Mouse (Mus musculus): ENCODE data around the gene Rnf121. TPM values are rescaled to one million over a fixed set of nuclear protein-coding genes. Genes with fewer than 3 reads are reported as not detected.

Rnf121 gene
- polyA plus RNA-seq, 1 experiment from 2014 or later = 33.3 TPM

DNA sequence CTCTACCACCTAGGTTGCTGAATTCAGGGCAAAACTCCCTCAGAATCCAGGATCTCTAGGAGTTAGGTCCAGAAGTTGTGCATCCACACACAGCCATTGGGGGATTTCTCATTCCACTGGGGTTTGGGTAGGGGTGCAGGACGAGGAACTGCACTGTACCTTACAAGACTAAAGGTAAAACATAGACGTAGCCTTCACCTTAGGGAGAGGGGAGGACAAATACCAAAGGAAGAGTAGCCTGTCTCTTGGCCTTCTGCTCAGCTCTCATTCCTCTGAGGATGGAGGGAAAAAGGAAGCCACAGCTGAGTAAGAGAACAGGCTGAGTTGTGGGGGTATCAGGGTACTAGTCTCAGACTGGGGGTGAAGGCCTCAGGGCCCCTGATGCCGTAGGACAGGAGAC lies 46.7 kb downstream of the Rnf121 start, which contains the start of gene Il18bp:
Gene Il18bp, minus strand, starts transcription at position 101 of the 400 bp plus-strand sequence.
- WGBS = 80% methylated on average over 3 of the region's 3 CpGs
- Histone ChIP-seq H3K9me3 (no peaks in the 10 kb centered on the region), H3K4me3 (no peak within 1 kb of the TSS), H3K27me3 (no peaks in the 10 kb centered on the region), H3K9ac (no peak within 1 kb of the TSS), H3K27ac (no peak within 1 kb of the TSS), H3K4me2 (no peak within 1 kb of the TSS), H3K4me1 (no peaks in the 10 kb centered on the region), H3K36me3 (peaks cover 96% of the 10 kb centered on the region)
- ATAC-seq (ENCODE audit: insufficient number of reproducible peaks, insufficient read depth, low FRiP score, low TSS enrichment, low read depth) = no peak

DNA sequence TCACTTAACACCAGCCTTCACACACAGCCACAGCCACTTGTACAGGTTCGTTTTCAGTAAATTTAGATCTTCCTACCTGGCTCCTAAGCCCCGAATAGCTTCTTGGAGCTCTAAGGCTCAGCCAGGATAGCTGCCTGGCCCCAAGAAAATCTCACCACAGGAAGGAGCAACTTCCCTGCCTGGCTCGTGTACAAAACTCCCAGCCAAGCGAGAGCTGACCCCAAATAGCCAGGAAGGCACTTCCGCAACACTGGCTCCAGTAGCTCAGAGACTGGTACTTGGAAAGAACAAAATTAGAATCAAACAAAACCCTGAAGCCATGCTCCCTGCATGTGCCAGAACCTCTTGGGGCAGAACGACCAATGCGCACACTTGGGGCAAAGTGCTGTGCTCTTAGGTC lies 47.2 kb downstream of the Rnf121 start:
- Histone ChIP-seq H3K9ac (no peak overlapping the region), H3K4me3 (no peak overlapping the region), H3K36me3 (peaks cover 96% of the 10 kb centered on the region), H3K4me1 (no peaks in the 10 kb centered on the region), H3K27ac (no peak overlapping the region), H3K27me3 (no peaks in the 10 kb centered on the region), H3K9me3 (no peaks in the 10 kb centered on the region), H3K4me2 (no peak overlapping the region)
- WGBS = 83% methylated on average over 7 of the region's 7 CpGs
- no peak for ATAC-seq (ENCODE audit: insufficient number of reproducible peaks, insufficient read depth, low FRiP score, low TSS enrichment, low read depth)

GRCm38 (mm10) chr7:102017452-102017851 lies 47.8 kb downstream of the Rnf121 start:
- Histone ChIP-seq H3K4me3 (no peak overlapping the region), H3K36me3 (peaks cover 96% of the 10 kb centered on the region), H3K27me3 (no peaks in the 10 kb centered on the region), H3K9me3 (no peaks in the 10 kb centered on the region), H3K27ac (no peak overlapping the region), H3K4me2 (no peak overlapping the region), H3K4me1 (no peaks in the 10 kb centered on the region), H3K9ac (no peak overlapping the region)
- 82% methylated on average over 5 of the region's 5 CpGs for WGBS
- ATAC-seq (ENCODE audit: insufficient number of reproducible peaks, insufficient read depth, low FRiP score, low TSS enrichment, low read depth) = no peak

DNA sequence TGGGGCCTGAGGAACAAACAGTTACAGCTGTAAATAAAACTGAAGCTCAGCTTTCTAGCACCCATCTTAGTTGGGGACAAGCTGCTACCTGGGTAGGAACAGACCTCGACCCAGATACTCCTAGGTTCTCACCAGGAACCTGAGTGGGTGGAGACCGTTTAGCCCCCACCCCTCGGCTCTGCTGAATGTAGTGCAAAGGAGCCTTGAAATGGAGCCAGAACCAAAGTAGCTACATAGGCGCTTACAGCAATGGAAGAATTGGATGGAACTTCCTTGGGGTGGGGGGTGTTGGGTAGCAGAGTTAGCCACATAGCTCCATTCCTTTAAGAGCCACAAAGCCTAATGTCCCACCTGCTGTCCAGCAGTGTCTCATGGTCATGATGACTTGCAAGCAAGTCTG lies 48.3 kb downstream of the Rnf121 start:
- no peak overlapping the region for H3K9ac ChIP-seq
- no peak overlapping the region for H3K4me3 ChIP-seq
- no peaks in the 10 kb centered on the region for H3K27me3 ChIP-seq
- no peaks in the 10 kb centered on the region for H3K4me1 ChIP-seq
- WGBS = 86% methylated on average over 4 of the region's 4 CpGs
- no peaks in the 10 kb centered on the region for H3K9me3 ChIP-seq
- H3K36me3 ChIP-seq = peaks cover 96% of the 10 kb centered on the region
- H3K4me2 ChIP-seq = no peak overlapping the region
- no peak for ATAC-seq (ENCODE audit: insufficient number of reproducible peaks, insufficient read depth, low FRiP score, low TSS enrichment, low read depth)
- H3K27ac ChIP-seq = no peak overlapping the region

GRCm38 (mm10) chr7:102014995-102015394 lies 50.3 kb downstream of the Rnf121 start:
- Histone ChIP-seq H3K27ac (no peak overlapping the region), H3K9ac (no peak overlapping the region), H3K9me3 (no peaks in the 10 kb centered on the region), H3K36me3 (peaks cover 98% of the 10 kb centered on the region), H3K4me2 (no peak overlapping the region), H3K4me3 (no peak overlapping the region), H3K4me1 (no peaks in the 10 kb centered on the region), H3K27me3 (no peaks in the 10 kb centered on the region)
- WGBS = 81% methylated on average over 2 of the region's 2 CpGs
- ATAC-seq (ENCODE audit: insufficient number of reproducible peaks, insufficient read depth, low FRiP score, low TSS enrichment, low read depth) = no peak

GRCm38 (mm10) chr7:102013416-102013815 lies 51.9 kb downstream of the Rnf121 start:
- Histone ChIP-seq H3K4me2 (no peak overlapping the region), H3K27ac (no peak overlapping the region), H3K27me3 (no peaks in the 10 kb centered on the region), H3K36me3 (peaks cover 100% of the 10 kb centered on the region), H3K9me3 (no peaks in the 10 kb centered on the region), H3K4me3 (no peak overlapping the region), H3K4me1 (no peaks in the 10 kb centered on the region), H3K9ac (no peak overlapping the region)
- 91% methylated on average over 8 of the region's 8 CpGs for WGBS
- no peak for ATAC-seq (ENCODE audit: insufficient number of reproducible peaks, insufficient read depth, low FRiP score, low TSS enrichment, low read depth)

DNA sequence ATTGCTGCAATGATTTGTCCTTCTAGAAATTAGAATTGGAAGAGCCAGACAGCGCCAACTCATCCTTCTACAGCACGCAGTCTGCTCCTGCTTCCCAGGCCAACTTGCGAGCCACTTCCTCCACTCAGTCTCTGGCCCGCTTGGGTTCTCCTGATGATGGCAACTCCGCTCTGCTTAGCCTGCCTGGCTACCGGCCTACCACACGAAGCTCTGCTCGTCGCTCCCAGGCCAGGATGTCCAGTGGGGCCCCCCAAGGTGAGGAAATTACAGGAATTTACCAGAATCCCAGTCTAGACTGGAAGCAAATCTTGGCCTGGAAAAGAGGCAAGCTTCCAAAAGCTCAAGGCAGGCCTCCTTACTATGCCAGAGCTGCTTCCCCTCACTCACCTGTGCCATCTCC lies 53.4 kb downstream of the Rnf121 start:
- Histone ChIP-seq H3K4me2 (no peak overlapping the region), H3K36me3 (peaks cover 100% of the 10 kb centered on the region)
- WGBS = 93% methylated on average over 9 of the region's 9 CpGs

DNA sequence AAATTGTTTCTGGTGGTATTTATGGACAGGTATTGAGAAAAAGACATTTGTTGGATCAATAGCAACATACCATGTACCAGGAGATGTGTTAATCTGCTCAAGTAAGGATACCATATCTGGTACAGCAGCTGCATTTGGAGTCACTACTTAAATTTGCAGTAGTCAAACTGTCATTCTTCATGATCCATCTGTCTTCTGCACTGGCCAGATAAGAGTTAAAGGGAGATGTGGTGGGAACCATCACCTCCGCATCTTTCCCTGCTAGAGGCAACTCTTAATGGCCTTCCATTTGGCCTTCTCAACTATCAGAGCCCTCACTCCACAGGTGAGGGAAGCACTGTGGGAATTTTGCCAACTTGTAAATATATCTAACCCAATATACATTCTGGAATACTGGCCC lies 58.7 kb downstream of the Rnf121 start:
- no peak for ATAC-seq (ENCODE audit: insufficient number of reproducible peaks, insufficient read depth, low FRiP score, low TSS enrichment, low read depth)
- Histone ChIP-seq H3K9me3 (no peaks in the 10 kb centered on the region), H3K36me3 (peaks cover 96% of the 10 kb centered on the region), H3K4me1 (0 out of 2 replicates have a peak, but pooled peaks cover 3% of the 10 kb centered on the region), H3K9ac (no peak overlapping the region), H3K27ac (no peak overlapping the region), H3K4me3 (no peak overlapping the region), H3K4me2 (no peak overlapping the region), H3K27me3 (no peaks in the 10 kb centered on the region)
- WGBS = 77% methylated on average over 1 of the region's 1 CpGs

More for the DNA sequence above, 53.4 kb downstream of the Rnf121 start:
- no peak overlapping the region for H3K9ac ChIP-seq
- no peaks in the 10 kb centered on the region for H3K27me3 ChIP-seq
- H3K4me1 ChIP-seq = no peaks in the 10 kb centered on the region
- ATAC-seq (ENCODE audit: insufficient number of reproducible peaks, insufficient read depth, low FRiP score, low TSS enrichment, low read depth) = no peak
- H3K27ac ChIP-seq = no peak overlapping the region
- H3K9me3 ChIP-seq = no peaks in the 10 kb centered on the region
- H3K4me3 ChIP-seq = no peak overlapping the region

DNA sequence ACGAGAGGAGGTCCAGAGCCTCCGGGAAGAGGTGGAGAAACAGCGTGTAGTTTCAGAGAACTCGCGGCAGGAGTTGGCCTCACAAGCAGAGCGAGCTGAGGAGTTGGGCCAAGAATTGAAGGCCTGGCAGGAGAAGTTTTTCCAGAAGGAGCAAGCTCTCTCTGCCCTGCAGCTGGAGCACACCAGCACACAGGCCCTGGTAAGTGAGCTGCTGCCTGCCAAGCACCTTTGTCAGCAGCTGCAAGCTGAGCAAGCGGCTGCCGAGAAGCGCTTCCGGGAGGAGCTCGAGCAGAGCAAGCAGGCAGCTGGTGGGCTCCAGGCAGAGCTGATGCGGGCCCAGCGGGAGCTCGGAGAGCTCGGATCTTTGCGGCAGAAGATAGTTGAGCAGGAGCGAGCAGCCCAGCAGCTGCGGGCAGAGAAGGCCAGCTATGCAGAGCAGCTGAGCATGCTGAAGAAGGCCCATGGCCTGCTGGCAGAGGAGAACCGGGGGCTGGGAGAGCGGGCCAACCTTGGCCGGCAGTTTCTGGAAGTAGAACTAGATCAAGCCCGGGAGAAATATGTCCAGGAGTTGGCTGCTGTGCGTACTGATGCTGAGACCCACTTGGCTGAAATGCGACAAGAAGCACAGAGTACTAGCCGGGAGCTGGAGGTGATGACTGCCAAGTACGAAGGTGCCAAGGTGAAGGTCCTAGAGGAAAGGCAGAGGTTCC lies 64.2 kb downstream of the Rnf121 start:
- no peak overlapping the region for H3K27ac ChIP-seq
- H3K9me3 ChIP-seq = no peaks in the 10 kb centered on the region

GRCm38 (mm10) chr7:102000296-102000695 lies 65.0 kb downstream of the Rnf121 start:
- H3K9me3 ChIP-seq = no peaks in the 10 kb centered on the region
- 0 out of 2 replicates have a peak overlapping the region, but pooled peaks have one; percentile 16 for H3K27ac ChIP-seq
- no peaks in the 10 kb centered on the region for H3K27me3 ChIP-seq
- H3K4me1 ChIP-seq = 0 out of 2 replicates have a peak, but pooled peaks cover 3% of the 10 kb centered on the region
- H3K9ac ChIP-seq = no peak overlapping the region
- ATAC-seq (ENCODE audit: insufficient number of reproducible peaks, insufficient read depth, low FRiP score, low TSS enrichment, low read depth) = no peak
- H3K36me3 ChIP-seq = peaks cover 94% of the 10 kb centered on the region
- no peak overlapping the region for H3K4me3 ChIP-seq
- 93% methylated on average over 8 of the region's 8 CpGs for WGBS
- H3K4me2 ChIP-seq = no peak overlapping the region

More for the DNA sequence above, 64.2 kb downstream of the Rnf121 start:
- Histone ChIP-seq H3K4me2 (no peak overlapping the region), H3K27me3 (no peaks in the 10 kb centered on the region), H3K4me1 (0 out of 2 replicates have a peak, but pooled peaks cover 3% of the 10 kb centered on the region), H3K4me3 (no peak overlapping the region), H3K36me3 (peaks cover 94% of the 10 kb centered on the region), H3K9ac (0 out of 2 replicates have a peak overlapping the region, but pooled peaks have one; percentile 16)
- no peak for ATAC-seq (ENCODE audit: insufficient number of reproducible peaks, insufficient read depth, low FRiP score, low TSS enrichment, low read depth)
- WGBS = 91% methylated on average over 26 of the region's 26 CpGs

DNA sequence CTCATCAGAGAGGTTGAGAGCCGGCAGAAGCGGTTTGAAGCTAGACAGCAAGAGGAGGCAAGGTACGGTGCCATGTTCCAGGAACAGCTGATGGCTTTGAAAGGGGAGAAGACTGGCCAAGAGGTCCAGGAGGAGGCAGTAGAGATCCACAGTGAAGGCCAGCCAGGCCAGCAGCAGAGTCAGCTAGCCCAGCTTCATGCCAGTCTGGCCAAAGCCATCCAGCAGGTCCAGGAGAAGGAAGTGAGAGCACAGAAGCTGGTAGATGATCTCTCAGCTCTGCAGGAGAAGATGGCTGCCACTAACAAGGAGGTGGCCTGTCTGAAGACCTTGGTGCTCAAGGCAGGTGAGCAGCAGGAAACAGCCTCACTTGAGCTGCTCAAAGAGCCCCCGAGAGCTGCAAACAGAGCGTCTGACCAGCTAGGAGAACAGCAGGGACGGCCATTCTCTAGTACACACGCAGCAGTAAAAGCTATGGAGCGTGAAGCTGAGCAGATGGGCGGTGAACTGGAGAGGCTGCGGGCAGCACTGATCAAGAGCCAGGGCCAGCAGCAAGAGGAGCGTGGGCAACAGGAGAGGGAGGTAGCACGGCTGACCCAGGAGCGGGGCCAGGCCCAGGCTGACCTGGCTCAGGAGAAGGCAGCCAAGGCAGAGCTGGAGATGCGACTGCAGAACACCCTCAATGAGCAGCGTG lies 65.7 kb downstream of the Rnf121 start:
- Histone ChIP-seq H3K36me3 (peaks cover 96% of the 10 kb centered on the region), H3K27me3 (no peaks in the 10 kb centered on the region), H3K9ac (no peak overlapping the region), H3K4me3 (no peak overlapping the region), H3K27ac (no peak overlapping the region), H3K4me2 (no peak overlapping the region), H3K9me3 (no peaks in the 10 kb centered on the region), H3K4me1 (0 out of 2 replicates have a peak, but pooled peaks cover 3% of the 10 kb centered on the region)
- 94% methylated on average over 15 of the region's 15 CpGs for WGBS
- no peak for ATAC-seq (ENCODE audit: insufficient number of reproducible peaks, insufficient read depth, low FRiP score, low TSS enrichment, low read depth)

Measured in embryonic facial prominence, embryonic 13.5 days (tissue).